Mouse (Mus musculus) forebrain, postnatal 0 days (tissue): ENCODE data around the gene Tuba4a. TPM values are rescaled to one million over a fixed set of nuclear protein-coding genes. Genes with fewer than 3 reads are reported as not detected.

ENCODE experiments used
- ATAC-seq: fragments of 200-750 bp; cut with Nextera tagmentation; 2 replicates; pipeline ENCODE4 v1.8.0; 2017; ENCODE audit warnings: mild to moderate bottlenecking, moderate library complexity
- DNase-seq: peaks from one replicate; pipeline ENCODE4 v3.0.0-alpha.2; 2015
- H3K27ac ChIP-seq: fragments of 300-500 bp; sonication (generic); 2 replicates; pipeline ENCODE4 v1.5.1; 2014; ENCODE audit warnings: low read depth, mild to moderate bottlenecking, antibody characterized with exemption, low read length, moderate library complexity, mixed read lengths
- H3K27me3 ChIP-seq: fragments of 300-500 bp; sonication (generic); 2 replicates; pipeline ENCODE4 v1.6.1; 2014; ENCODE audit warnings: mild to moderate bottlenecking, low read length, mixed read lengths; ENCODE audit not compliant: insufficient read depth
- H3K36me3 ChIP-seq: fragments of 300-500 bp; sonication (generic); 2 replicates; pipeline ENCODE4 v1.6.1; 2014; ENCODE audit warnings: mild to moderate bottlenecking, moderate library complexity; ENCODE audit not compliant: insufficient read depth
- H3K4me1 ChIP-seq: fragments of 300-500 bp; sonication (generic); 2 replicates; pipeline ENCODE4 v1.6.1; 2014; ENCODE audit warnings: antibody characterized with exemption; ENCODE audit not compliant: insufficient read depth
- H3K4me2 ChIP-seq: fragments of 300-500 bp; sonication (generic); 2 replicates; pipeline ENCODE4 v1.6.1; 2014; ENCODE audit warnings: low read depth, mild to moderate bottlenecking, moderate library complexity
- H3K4me3 ChIP-seq: fragments of 300-500 bp; sonication (generic); 2 replicates; pipeline ENCODE4 v1.5.1; 2014; ENCODE audit warnings: low read depth, low read length, mixed read lengths
- H3K9ac ChIP-seq: fragments of 300-500 bp; sonication (generic); 2 replicates; pipeline ENCODE4 v1.6.1; 2014; ENCODE audit warnings: mild to moderate bottlenecking
- H3K9me3 ChIP-seq: fragments of 300-500 bp; sonication (generic); 2 replicates; pipeline ENCODE4 v1.6.1; 2016; ENCODE audit warnings: low read length
- CTCF ChIP-seq: sonication (generic); IDR thresholded peaks from 2 replicates; pipeline ENCODE4 v1.5.1; 2016; ENCODE audit warnings: antibody characterized with exemption, control low read depth, low read depth
- WGBS: fragments of 180-500 bp; shearing (Covaris S2); extraction: QIAGEN DNeasy Blood & Tissue Kit; methylation state at CpG from one replicate; pipeline ENCODE4 v1.1.7; 2014; 5-methylcytosine and 5-hydroxymethylcytosine counted together
- polyA plus RNA-seq: library from polyadenylated mRNA; unstranded; fragments of >200 nt; fragmentation: Nextera tagmentation; extraction: Ambion mirVana; gene quantifications from 2 replicates; pipeline ENCODE4 v1.2.1, GENCODE M21; 2015
- total RNA-seq: library from RNA; depleted of rRNA; stranded (reverse); fragments of >200 nt; gene quantifications from 2 replicates; pipeline ENCODE4 v1.2.3, GENCODE M21; 2014

Tuba4a gene
- total and polyA plus RNA-seq, 2 experiments from 2014 or later, result 58.5 to 87.1 TPM

DNA sequence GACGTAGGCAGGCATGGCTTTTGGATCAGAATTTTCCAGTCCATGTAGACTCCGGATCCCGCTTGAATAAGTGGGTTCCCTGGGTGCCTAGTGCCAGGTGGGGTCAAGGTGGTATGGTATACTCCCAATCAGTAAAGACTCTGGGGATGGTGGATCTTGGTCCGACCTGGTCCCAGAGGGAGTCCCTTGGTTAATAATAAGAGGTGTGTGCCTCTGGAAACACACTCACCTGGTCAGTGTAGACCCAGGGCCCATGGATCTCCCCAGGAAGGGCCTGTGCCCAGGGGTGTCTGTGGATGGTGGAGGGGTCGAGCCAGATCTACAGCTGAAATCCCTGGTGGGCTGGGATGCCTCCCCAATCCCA, 28.4 kb downstream of the Tuba4a start:
- 43% methylated on average over 5 of the region's 5 CpGs for WGBS
- peak overlapping the region; percentile 89 for H3K4me2 ChIP-seq
- peaks cover 46% of the 10 kb centered on the region for H3K36me3 ChIP-seq
- H3K27me3 ChIP-seq, result no peaks in the 10 kb centered on the region
- H3K9me3 ChIP-seq, result no peaks in the 10 kb centered on the region
- H3K4me3 ChIP-seq, result peak overlapping the region; percentile 86
- peak overlapping the region; percentile 96 for H3K27ac ChIP-seq
- H3K4me1 ChIP-seq, result peaks cover 19% of the 10 kb centered on the region
- peak overlapping the region; percentile 96 for H3K9ac ChIP-seq
- no peak for DNase-seq
- no peak for ATAC-seq
- TF ChIP-seq CTCF, result no peak

- Histone ChIP-seq H3K4me1 (peaks cover 19% of the 10 kb centered on the region), H3K27me3 (no peaks in the 10 kb centered on the region), H3K4me3 (no peak overlapping the region), H3K27ac (no peak overlapping the region), H3K9me3 (no peaks in the 10 kb centered on the region), H3K36me3 (peaks cover 47% of the 10 kb centered on the region), H3K9ac (peak overlapping the region; percentile 96; the same call in 1 of the 2 replicates), H3K4me2 (peak overlapping the region; percentile 89; the same call in 1 of the 2 replicates)
- DNase-seq, result no peak
- ATAC-seq, result no peak
- no peak for TF ChIP-seq CTCF
- 67% methylated on average over 2 of the region's 2 CpGs for WGBS
Measured at GRCm38 (mm10) chr1:75190577-75190976, 29.1 kb downstream of the Tuba4a start.

GRCm38 (mm10) chr1:75187914-75188483, 31.7 kb downstream of the Tuba4a start:
- 92% methylated on average over 2 of the region's 2 CpGs for WGBS
- no peak for TF ChIP-seq CTCF

DNA sequence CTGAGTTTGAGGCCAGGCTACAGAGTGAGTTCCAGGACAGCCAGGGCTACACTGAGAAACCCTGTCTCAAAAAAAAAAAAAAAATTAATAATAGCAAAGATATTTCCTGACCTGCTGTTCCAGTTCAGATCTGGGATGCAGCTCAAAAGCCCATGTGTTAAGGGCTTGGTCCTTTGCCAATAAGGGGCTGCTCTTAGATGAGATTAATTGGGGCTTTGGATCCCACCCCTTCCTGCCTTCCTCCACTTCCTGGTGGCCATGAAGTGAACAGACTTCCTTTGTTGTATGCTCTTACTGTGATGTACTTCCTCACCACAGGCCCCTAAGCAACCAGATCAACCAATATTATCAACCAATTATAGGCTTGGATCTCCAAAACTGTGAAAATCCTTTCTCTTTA, 32.5 kb downstream of the Tuba4a start:
- DNase-seq (no peak), ATAC-seq (no peak)
- peaks cover 9% of the 10 kb centered on the region for H3K4me1 ChIP-seq
- H3K9me3 ChIP-seq, result no peaks in the 10 kb centered on the region
- H3K9ac ChIP-seq, result no peak overlapping the region
- no peak overlapping the region for H3K4me3 ChIP-seq
- peaks cover 71% of the 10 kb centered on the region for H3K36me3 ChIP-seq
- H3K27ac ChIP-seq, result no peak overlapping the region
- H3K4me2 ChIP-seq, result no peak overlapping the region
- TF ChIP-seq CTCF, result no peak
- no peaks in the 10 kb centered on the region for H3K27me3 ChIP-seq

More at GRCm38 (mm10) chr1:75187914-75188483, 31.7 kb downstream of the Tuba4a start:
- no peak for DNase-seq
- Histone ChIP-seq H3K36me3 (peaks cover 62% of the 10 kb centered on the region), H3K4me2 (no peak overlapping the region), H3K4me3 (no peak overlapping the region), H3K4me1 (peaks cover 14% of the 10 kb centered on the region), H3K9ac (no peak overlapping the region), H3K9me3 (no peaks in the 10 kb centered on the region), H3K27ac (no peak overlapping the region), H3K27me3 (no peaks in the 10 kb centered on the region)
- no peak for ATAC-seq

DNA sequence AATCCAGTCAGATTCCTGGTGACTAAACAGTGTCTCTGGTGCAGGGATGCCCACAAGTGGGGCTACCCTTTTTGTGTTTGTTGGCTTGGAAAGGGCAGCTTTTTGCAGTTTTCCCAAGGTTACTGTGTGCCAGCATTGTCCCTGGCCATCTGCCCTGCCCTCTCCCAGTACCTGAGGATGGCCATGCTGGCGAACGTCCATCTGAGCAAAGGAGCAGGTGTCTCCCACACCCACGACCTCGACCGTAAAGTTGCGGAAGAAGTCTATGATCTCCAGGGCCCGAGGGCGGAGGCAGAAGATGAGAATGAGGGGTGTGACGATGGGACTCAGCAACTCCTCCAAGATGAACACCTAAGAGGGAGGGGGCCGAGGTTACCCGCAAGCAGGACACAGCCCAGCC, 34.2 kb downstream of the Tuba4a start:
- TF ChIP-seq CTCF, result no peak
- no peak overlapping the region for H3K4me2 ChIP-seq
- ATAC-seq, result no peak
- H3K4me1 ChIP-seq, result peaks cover 1% of the 10 kb centered on the region; the same call in 1 of the 2 replicates
- no peak overlapping the region for H3K4me3 ChIP-seq
- no peak overlapping the region for H3K9ac ChIP-seq
- no peak overlapping the region for H3K27ac ChIP-seq
- H3K9me3 ChIP-seq, result no peaks in the 10 kb centered on the region
- DNase-seq, result no peak
- no peaks in the 10 kb centered on the region for H3K27me3 ChIP-seq
- H3K36me3 ChIP-seq, result peaks cover 78% of the 10 kb centered on the region
- 88% methylated on average over 11 of the region's 11 CpGs for WGBS

DNA sequence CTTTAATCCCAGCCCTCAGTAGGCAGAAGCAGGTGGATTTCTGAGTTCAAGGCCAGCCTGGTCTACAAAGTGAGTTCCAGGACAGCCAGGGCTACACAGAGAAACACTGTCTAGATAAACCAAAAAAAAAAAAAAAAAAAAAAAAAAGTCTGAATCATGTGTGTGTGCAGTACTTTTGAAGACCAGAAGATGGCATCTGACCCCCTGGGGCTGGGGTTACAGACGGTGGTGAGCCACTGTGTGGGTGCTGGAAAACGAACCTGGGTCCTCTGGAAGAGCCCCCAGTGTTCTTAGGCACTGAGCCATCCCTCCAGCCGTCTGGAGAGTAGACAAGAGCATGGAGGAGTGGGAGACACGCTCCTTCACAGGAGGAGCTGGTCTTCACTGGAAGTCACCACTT, 37.5 kb downstream of the Tuba4a start:
- H3K4me3 ChIP-seq, result no peak overlapping the region
- H3K9ac ChIP-seq, result no peak overlapping the region
- TF ChIP-seq CTCF, result peak; percentile 21; the same call in 1 of the 2 replicates
- no peaks in the 10 kb centered on the region for H3K9me3 ChIP-seq
- no peaks in the 10 kb centered on the region for H3K27me3 ChIP-seq
- H3K4me1 ChIP-seq, result peaks cover 14% of the 10 kb centered on the region
- 77% methylated on average over 4 of the region's 4 CpGs for WGBS
- H3K27ac ChIP-seq, result no peak overlapping the region
- H3K36me3 ChIP-seq, result peaks cover 60% of the 10 kb centered on the region
- DNase-seq, result no peak
- no peak for ATAC-seq
- no peak overlapping the region for H3K4me2 ChIP-seq

DNA sequence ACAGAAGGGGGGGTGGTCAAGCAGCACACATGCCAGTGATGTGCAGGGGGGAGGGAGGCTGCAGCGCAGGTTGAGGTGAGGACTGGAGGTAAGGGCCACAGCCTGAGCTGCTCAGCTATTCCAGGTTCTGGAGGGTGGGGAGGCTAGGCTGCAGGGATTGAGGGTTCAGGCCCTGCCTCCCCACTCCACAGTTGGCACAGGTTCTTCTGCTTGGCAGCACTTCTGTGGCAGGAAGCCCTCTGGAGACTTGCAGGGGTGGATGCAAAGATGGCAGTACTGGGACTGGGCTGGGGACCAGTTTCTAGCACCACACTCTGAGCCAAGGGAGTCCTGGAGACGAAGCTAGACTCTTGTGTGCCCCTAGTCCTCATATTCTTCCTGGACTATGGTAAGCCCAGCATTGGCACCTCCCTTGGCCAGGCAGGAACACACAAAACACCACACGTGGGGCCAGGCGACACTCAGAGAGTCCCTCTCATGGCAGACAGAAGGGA, 38.2 kb downstream of the Tuba4a start:
- H3K9me3 ChIP-seq, result no peaks in the 10 kb centered on the region
- H3K4me2 ChIP-seq, result no peak overlapping the region
- H3K4me3 ChIP-seq, result no peak overlapping the region
- no peaks in the 10 kb centered on the region for H3K27me3 ChIP-seq
- H3K4me1 ChIP-seq, result peaks cover 14% of the 10 kb centered on the region
- no peak overlapping the region for H3K9ac ChIP-seq
- no peak for TF ChIP-seq CTCF
- ATAC-seq (no peak), DNase-seq (no peak)
- 74% methylated on average over 4 of the region's 4 CpGs for WGBS
- peaks cover 59% of the 10 kb centered on the region for H3K36me3 ChIP-seq
- H3K27ac ChIP-seq, result no peak overlapping the region
